12 mouse cellular contexts compared by ENCODE assay signal in genomic region chr5:53529846-53530245, GRCm38 (mm10).
DNase-seq lines count a peak whose midpoint lies in the region; ATAC-seq and TF ChIP-seq lines count a peak whose summit lies in the region.
"Had no signal": no experiment of that assay in that cellular context is flagged by ENCODE, and none has a peak within 500 bp of the region (broad histone marks: within the 10 kb centered on the region; RNA-seq: fewer than 3 reads in every experiment).

No protein-coding gene starts in this region.

- ATAC-seq in kidney, embryonic 14.5 days (ENCODE audit: low FRiP score, low TSS enrichment) = no peak
- ATAC-seq in lung, embryonic 16.5 days (ENCODE audit: low read depth) = peak; percentile 77
- ATAC-seq: inflammation-experienced regulatory T-cells, adult 6 months had no signal

- no peak for TF ChIP-seq POLR2A in kidney, adult 2 months (IDR thresholded peaks at IDR 0.05; ENCODE audit: low read depth, low read length)

- peak; percentile 18 to 27 for DNase-seq in cerebellum, postnatal 14 days
- no peak for DNase-seq in cerebellum, adult 18-20 months
- DNase-seq in kidney, adult 2 months = peak; percentile 59
- peak; percentile 29 for DNase-seq in NIH3T3 (ENCODE audit: low read depth)
- no peak for DNase-seq in spleen, postnatal 36 days (ENCODE audit: low spot score in 2 of 2)
- no peak for DNase-seq in urinary bladder, postnatal 10 days (ENCODE audit: low spot score)
- DNase-seq: cerebellum, postnatal 25 days; thymus, adult 2 months had no signal

- no peak overlapping the region for H3K9ac ChIP-seq in kidney, embryonic 14.5 days (ENCODE audit: low read depth, low read length)
- no peak overlapping the region for H3K9ac ChIP-seq in lung, embryonic 16.5 days (ENCODE audit: low read length)
- H3K9ac ChIP-seq: limb, embryonic 15.5 days had no signal

- H3K36me3 ChIP-seq in kidney, adult 2 months (ENCODE audit: control insufficient read depth, insufficient read depth, low read length) = no peaks in the 10 kb centered on the region
- H3K36me3 ChIP-seq in kidney, embryonic 14.5 days (ENCODE audit: control insufficient read depth, insufficient read depth, low read length) = no peaks in the 10 kb centered on the region
- no peaks in the 10 kb centered on the region for H3K36me3 ChIP-seq in lung, embryonic 16.5 days (ENCODE audit: control insufficient read depth, insufficient read depth, low read length)
- H3K36me3 ChIP-seq: limb, embryonic 15.5 days had no signal

- no peaks in the 10 kb centered on the region for H3K9me3 ChIP-seq in kidney, embryonic 14.5 days (ENCODE audit: control insufficient read depth, low read length)
- H3K9me3 ChIP-seq in lung, embryonic 16.5 days (ENCODE audit: control insufficient read depth, low read length) = no peaks in the 10 kb centered on the region
- H3K9me3 ChIP-seq: limb, embryonic 15.5 days had no signal

- TF ChIP-seq CTCF in kidney, adult 2 months (conservative IDR thresholded peaks at IDR 0.05; ENCODE audit: insufficient read depth, insufficient read length, low read depth, low read length) = no peak

- H3K4me1 ChIP-seq in kidney, adult 2 months (ENCODE audit: control insufficient read depth, insufficient read depth, low read length) = no peaks in the 10 kb centered on the region
- H3K4me1 ChIP-seq in kidney, embryonic 14.5 days (ENCODE audit: control insufficient read depth, insufficient read depth, low read length) = no peaks in the 10 kb centered on the region
- H3K4me1 ChIP-seq in lung, embryonic 16.5 days (replicated peaks; ENCODE audit: control insufficient read depth, insufficient read depth, low read length) = peaks cover 24% of the 10 kb centered on the region

- H3K4me2 ChIP-seq in kidney, embryonic 14.5 days (replicated peaks; ENCODE audit: low read depth, low read length) = no peak overlapping the region
- H3K4me2 ChIP-seq in lung, embryonic 16.5 days (ENCODE audit: low read depth, low read length) = no peak overlapping the region
- H3K4me2 ChIP-seq: limb, embryonic 15.5 days had no signal

- H3K27me3 ChIP-seq in kidney, adult 2 months (replicated peaks; ENCODE audit: control insufficient read depth, insufficient read depth, low read length) = no peaks in the 10 kb centered on the region
- H3K27me3 ChIP-seq in kidney, embryonic 14.5 days (ENCODE audit: control insufficient read depth, insufficient read depth, low read length) = no peaks in the 10 kb centered on the region
- no peaks in the 10 kb centered on the region for H3K27me3 ChIP-seq in lung, embryonic 16.5 days (ENCODE audit: control insufficient read depth, insufficient read depth, low read depth, low read length)
- H3K27me3 ChIP-seq: limb, embryonic 15.5 days had no signal

- 78% methylated on average over 1 of the region's 1 CpGs for WGBS in kidney, adult 2 months
- 77% methylated on average over 1 of the region's 1 CpGs for WGBS in kidney, embryonic 14.5 days
- WGBS in lung, embryonic 16.5 days = 59% methylated on average over 1 of the region's 1 CpGs

- no peak overlapping the region for H3K4me3 ChIP-seq in kidney, adult 2 months (ENCODE audit: insufficient read depth, low read depth, low read length)
- no peak overlapping the region for H3K4me3 ChIP-seq in kidney, embryonic 14.5 days (ENCODE audit: low read length)
- H3K4me3 ChIP-seq in lung, embryonic 16.5 days (ENCODE audit: low read length) = no peak overlapping the region
- H3K4me3 ChIP-seq: limb, embryonic 15.5 days had no signal

- no peak overlapping the region for H3K27ac ChIP-seq in kidney, adult 2 months (ENCODE audit: insufficient read depth, low read depth, low read length)
- no peak overlapping the region for H3K27ac ChIP-seq in kidney, embryonic 14.5 days (ENCODE audit: low read depth, low read length)
- 0 out of 2 replicates have a peak overlapping the region, but pooled peaks have one; percentile 2 for H3K27ac ChIP-seq in lung, embryonic 16.5 days (ENCODE audit: low read length)
- H3K27ac ChIP-seq: limb, embryonic 15.5 days had no signal

Comparison
In these comparisons a context has a peak if more than half of its experiments do, and no peak if none do; other contexts are left out.
1. DNase-seq: peak in cerebellum, postnatal 14 days (2 of 2), kidney, adult 2 months (single experiment) and NIH3T3 (single experiment); none in cerebellum, adult 18-20 months (0 of 2), spleen, postnatal 36 days (0 of 2) and urinary bladder, postnatal 10 days (single experiment).